Mouse (Mus musculus): ENCODE measurements around the gene Gm37240.

- TF ChIP-seq POLR2A (IDR thresholded peaks at IDR 0.05; ENCODE audit: insufficient read depth, low read depth, low read length) (no peak), CTCF (IDR thresholded peaks at IDR 0.05; ENCODE audit: insufficient read depth, low read depth, low read length) (no peak)
These were observed 602.8 kb downstream of the Gm37240 start for GRCm38 (mm10) chr3:85284483-85284882.

Measured in olfactory bulb, adult 2 months (tissue).